Comparison of ENCODE assay signal across 18 mouse cellular contexts in the genomic region with DNA sequence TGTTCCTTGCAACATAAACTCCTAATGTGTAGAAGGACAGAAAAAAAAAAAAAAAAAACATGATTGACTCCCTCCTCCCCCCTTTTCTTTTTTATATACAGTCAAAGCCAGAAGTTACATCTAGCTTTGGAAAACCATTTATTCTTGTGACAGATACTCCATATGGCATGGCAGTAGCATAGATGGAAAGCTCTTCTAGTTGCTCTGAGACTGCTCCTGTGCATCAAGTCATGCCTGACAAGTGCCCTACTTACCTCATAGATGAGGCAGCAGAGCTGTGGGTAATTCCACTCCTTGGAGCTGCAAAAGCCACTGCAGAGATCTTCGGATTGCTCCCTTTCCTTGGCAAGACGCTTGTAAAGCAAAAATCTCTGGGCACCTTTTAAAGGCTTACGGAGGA.
"Had no signal": no experiment of that assay in that cellular context is flagged by ENCODE, and none has a peak within 500 bp of the region (broad histone marks: within the 10 kb centered on the region; RNA-seq: fewer than 3 reads in every experiment).

No protein-coding gene starts in this region.

- H3K9ac ChIP-seq: limb, embryonic 15.5 days; liver, embryonic 14.5 days; liver, postnatal 0 days; lung, embryonic 14.5 days; midbrain, embryonic 13.5 days; stomach, embryonic 15.5 days had no signal

- H3K4me2 ChIP-seq: limb, embryonic 15.5 days; liver, embryonic 11.5 days; lung, embryonic 14.5 days; midbrain, embryonic 13.5 days; stomach, embryonic 15.5 days had no signal

- H3K9me3 ChIP-seq: limb, embryonic 15.5 days; midbrain, embryonic 13.5 days; stomach, embryonic 15.5 days had no signal

- ATAC-seq: liver, postnatal 0 days; lung, postnatal 0 days; midbrain, embryonic 13.5 days had no signal

- H3K36me3 ChIP-seq: limb, embryonic 15.5 days; midbrain, embryonic 13.5 days; stomach, embryonic 15.5 days had no signal

- H3K4me1 ChIP-seq: stomach, embryonic 15.5 days had no signal

- H3K4me3 ChIP-seq: layer of hippocampus, adult 2 months; limb, embryonic 15.5 days; midbrain, embryonic 13.5 days; stomach, embryonic 15.5 days had no signal

- H3K27ac ChIP-seq: layer of hippocampus, adult 2 months; limb, embryonic 15.5 days; liver, embryonic 14.5 days; macrophage; midbrain, embryonic 13.5 days; stomach, embryonic 15.5 days had no signal

- DNase-seq: kidney, adult 18-20 months; kidney, adult 9 months; kidney, postnatal 14 days; layer of hippocampus, adult 9-11 months; liver, postnatal 0 days; lung, embryonic 14.5 days; right cerebral cortex, adult 18-20 months; right cerebral cortex, postnatal 14 days; spleen, adult 18-20 months; thymus, postnatal 25 days had no signal

- H3K27me3 ChIP-seq: limb, embryonic 15.5 days; midbrain, embryonic 13.5 days; stomach, embryonic 15.5 days had no signal
